Mouse (Mus musculus) C2C12 (cell line): ENCODE measurements at regions not wholly inside any gene's neighbourhood (a gene's known extent, or its start where the extent isn't known, plus 50 kb on each side); places are given as distances from the start of the nearest gene placed in this dataset.

Experiments used
- H3K27me3 ChIP-seq: one replicate; pipeline ENCODE4 v1.6.1; 2011; ENCODE audit not compliant: control insufficient read depth, insufficient read depth, insufficient read length
- H3K36me3 ChIP-seq: one replicate; pipeline ENCODE4 v1.6.1; 2011; ENCODE audit not compliant: control insufficient read depth, insufficient read depth
- H3K4me3 ChIP-seq: one replicate; pipeline ENCODE4 v1.5.1; 2011; ENCODE audit warnings: mild to moderate bottlenecking, control low read depth; ENCODE audit not compliant: poor library complexity, insufficient read depth, severe bottlenecking
- H3K79me2 ChIP-seq: one replicate; pipeline ENCODE4 v1.6.1; 2011; ENCODE audit not compliant: control insufficient read depth, insufficient read depth
- H3K79me3 ChIP-seq: one replicate; pipeline ENCODE4 v1.6.1; 2011; ENCODE audit warnings: low read depth, control low read depth
- H3ac ChIP-seq: one replicate; pipeline ENCODE3; 2011; ENCODE audit warnings: low read depth; ENCODE audit not compliant: control insufficient read depth, insufficient read length
- CEBPB ChIP-seq: IDR thresholded peaks from one replicate; pipeline ENCODE4 v1.6.1; 2011; ENCODE audit warnings: low read depth, mild to moderate bottlenecking, control low read depth, moderate library complexity
- CTCF ChIP-seq: IDR thresholded peaks from one replicate; pipeline ENCODE4 v1.5.1; 2011; ENCODE audit not compliant: control insufficient read depth, insufficient read depth, insufficient read length
- FOSL1 ChIP-seq: IDR thresholded peaks from one replicate; pipeline ENCODE4 v1.8.0; 2011; ENCODE audit warnings: mild to moderate bottlenecking, low read length; ENCODE audit not compliant: poor library complexity, insufficient read depth, severe bottlenecking
- MAX ChIP-seq: IDR thresholded peaks from one replicate; pipeline ENCODE4 v1.6.1; 2011; ENCODE audit warnings: mild to moderate bottlenecking, control low read depth
- MYOD1 ChIP-seq: IDR thresholded peaks from one replicate; pipeline ENCODE4 v1.6.1; 2011; ENCODE audit warnings: low read depth; ENCODE audit not compliant: control insufficient read depth, insufficient read length
- MYOG ChIP-seq: IDR thresholded peaks from one replicate; pipeline ENCODE4 v1.6.1; 2011; ENCODE audit not compliant: control insufficient read depth, insufficient read length; ENCODE audit errors: extremely low read depth
- USF1 ChIP-seq: IDR thresholded peaks from one replicate; pipeline ENCODE4 v1.6.1; 2011; ENCODE audit warnings: low read depth, mild to moderate bottlenecking, control low read depth, moderate library complexity

GRCm38 (mm10) chr13:28560081-28560480 lies 302.8 kb downstream of the Gm11361 start:
- TF ChIP-seq MAX (no peak), CEBPB (no peak), MYOG (no peak), CTCF (no peak), MYOD1 (no peak), USF1 (no peak), FOSL1 (no peak)
- Histone ChIP-seq H3K36me3 (no peaks in the 10 kb centered on the region), H3K79me3 (no peaks in the 10 kb centered on the region), H3ac (no peak overlapping the region), H3K79me2 (no peaks in the 10 kb centered on the region), H3K27me3 (no peaks in the 10 kb centered on the region), H3K4me3 (no peak overlapping the region)

GRCm38 (mm10) chr13:28557032-28557570 lies 299.8 kb downstream of the Gm11361 start:
- no peak overlapping the region for H3K4me3 ChIP-seq
- H3K36me3 ChIP-seq, result no peaks in the 10 kb centered on the region
- H3K27me3 ChIP-seq, result no peaks in the 10 kb centered on the region
- no peaks in the 10 kb centered on the region for H3K79me2 ChIP-seq
- TF ChIP-seq MAX (no peak), MYOD1 (no peak), FOSL1 (no peak), CEBPB (no peak)
- H3K79me3 ChIP-seq, result no peaks in the 10 kb centered on the region
- H3ac ChIP-seq, result no peak overlapping the region

- Histone ChIP-seq H3ac (no peak overlapping the region), H3K79me3 (no peaks in the 10 kb centered on the region), H3K4me3 (no peak overlapping the region), H3K36me3 (no peaks in the 10 kb centered on the region), H3K27me3 (no peaks in the 10 kb centered on the region), H3K79me2 (no peaks in the 10 kb centered on the region)
- TF ChIP-seq MYOG (no peak), CTCF (no peak), FOSL1 (no peak), USF1 (no peak), MAX (no peak), MYOD1 (no peak)
Observed at GRCm38 (mm10) chr13:28556385-28556938, 299.1 kb downstream of the Gm11361 start.

GRCm38 (mm10) chr13:28554143-28554830 lies 297.0 kb downstream of the Gm11361 start:
- H3K27me3 ChIP-seq, result no peaks in the 10 kb centered on the region
- no peak overlapping the region for H3K4me3 ChIP-seq
- no peak for TF ChIP-seq CTCF
- no peak for TF ChIP-seq MAX
- no peak for TF ChIP-seq MYOD1
- TF ChIP-seq CEBPB, result no peak
- TF ChIP-seq USF1, result no peak
- no peak for TF ChIP-seq MYOG
- no peak for TF ChIP-seq FOSL1
- no peaks in the 10 kb centered on the region for H3K36me3 ChIP-seq
- no peaks in the 10 kb centered on the region for H3K79me2 ChIP-seq
- no peaks in the 10 kb centered on the region for H3K79me3 ChIP-seq
- no peak overlapping the region for H3ac ChIP-seq

- H3K27me3 ChIP-seq, result no peaks in the 10 kb centered on the region
- no peak overlapping the region for H3K4me3 ChIP-seq
- H3K36me3 ChIP-seq, result no peaks in the 10 kb centered on the region
- no peak overlapping the region for H3ac ChIP-seq
- TF ChIP-seq MYOD1 (no peak), MYOG (no peak), USF1 (no peak), CEBPB (no peak), MAX (no peak), CTCF (no peak), FOSL1 (no peak)
- no peaks in the 10 kb centered on the region for H3K79me2 ChIP-seq
- H3K79me3 ChIP-seq, result no peaks in the 10 kb centered on the region
Observed at GRCm38 (mm10) chr13:28552974-28553750, 295.8 kb downstream of the Gm11361 start.
